23 mouse cellular contexts compared by ENCODE assay signal in the genomic region with DNA sequence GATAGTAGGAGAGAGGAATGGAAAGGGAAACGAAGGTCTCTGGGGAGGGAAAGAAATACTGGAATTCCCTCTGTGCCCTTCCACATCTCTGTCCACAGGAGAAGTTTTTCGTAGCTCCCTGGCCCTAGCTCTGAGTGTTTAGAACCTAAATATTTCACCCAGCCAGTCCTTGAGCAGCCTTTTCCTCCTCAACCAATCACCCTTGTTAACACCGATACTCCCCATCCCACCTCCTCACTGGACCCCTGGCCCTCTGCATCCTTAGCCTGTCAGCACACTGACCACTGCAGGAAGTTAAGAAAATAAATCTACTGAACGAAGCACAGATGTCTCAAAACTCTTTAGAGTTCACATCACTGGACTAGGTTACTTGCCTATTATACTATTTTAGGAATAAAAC. TPM values are rescaled to one million over a fixed set of nuclear protein-coding genes. Genes with fewer than 3 reads are reported as not detected.
DNase-seq lines count a peak whose midpoint lies in the region; ATAC-seq lines count a peak whose summit lies in the region.
"Had no signal": no experiment of that assay in that cellular context is flagged by ENCODE, and none has a peak within 500 bp of the region (broad histone marks: within the 10 kb centered on the region; RNA-seq: fewer than 3 reads in every experiment).

No protein-coding gene starts in this region.

- ATAC-seq in heart, embryonic 11.5 days (replicated peaks; ENCODE audit: insufficient number of reproducible peaks, low FRiP score, low TSS enrichment) = no peak
- peak; percentile 67; the same call in 1 of the 2 replicates for ATAC-seq in kidney, embryonic 16.5 days (ENCODE audit: low FRiP score, low TSS enrichment)
- ATAC-seq: activated CD4-positive, CD25-positive, alpha-beta regulatory T cell, adult 4 months; forebrain, embryonic 13.5 days; forebrain, embryonic 15.5 days; forebrain, postnatal 0 days had no signal

- DNase-seq in heart, adult 11 months = peak; percentile 87
- no peak for DNase-seq in kidney, adult 11 months
- DNase-seq in embryo, embryonic 10.5 days (ENCODE audit: low spot score) = peak; percentile 10
- DNase-seq in embryo, embryonic 11 days = peak; percentile 3
- DNase-seq in T-cell, adult 2 months (ENCODE audit: low spot score) = no peak
- DNase-seq: adrenal gland, adult 8-10 months; adrenal gland, postnatal 14 days; adrenal gland, postnatal 36 days; cerebellum, adult 11-12 months; cerebellum, adult 2 months; cerebellum, adult 9-10 months; cerebellum, postnatal 10 days; cerebellum, postnatal 25 days; forebrain, postnatal 0 days had no signal

- no peak overlapping the region for H3K9ac ChIP-seq in heart, embryonic 11.5 days (ENCODE audit: low read depth, low read length)
- H3K9ac ChIP-seq in kidney, embryonic 16.5 days (replicated peaks; ENCODE audit: low read length) = no peak overlapping the region
- H3K9ac ChIP-seq: embryonic facial prominence, embryonic 12.5 days; forebrain, embryonic 13.5 days; forebrain, embryonic 15.5 days; forebrain, postnatal 0 days had no signal

- no peaks in the 10 kb centered on the region for H3K4me1 ChIP-seq in heart, embryonic 11.5 days (ENCODE audit: control insufficient read depth, insufficient read depth, low read length)
- H3K4me1 ChIP-seq in kidney, embryonic 16.5 days (ENCODE audit: insufficient read depth, low read length) = no peaks in the 10 kb centered on the region
- H3K4me1 ChIP-seq: embryonic facial prominence, embryonic 10.5 days; embryonic facial prominence, embryonic 12.5 days; forebrain, embryonic 13.5 days; forebrain, embryonic 15.5 days had no signal

- H3K9me3 ChIP-seq in heart, embryonic 11.5 days (replicated peaks; ENCODE audit: control insufficient read depth, low read length) = no peaks in the 10 kb centered on the region
- H3K9me3 ChIP-seq in kidney, embryonic 16.5 days (ENCODE audit: low read length) = no peaks in the 10 kb centered on the region
- H3K9me3 ChIP-seq: embryonic facial prominence, embryonic 10.5 days; embryonic facial prominence, embryonic 12.5 days; forebrain, embryonic 13.5 days; forebrain, embryonic 15.5 days had no signal

- H3K27me3 ChIP-seq in heart, embryonic 11.5 days (ENCODE audit: control insufficient read depth, insufficient read depth, low read length) = no peaks in the 10 kb centered on the region
- no peaks in the 10 kb centered on the region for H3K27me3 ChIP-seq in kidney, embryonic 16.5 days (ENCODE audit: insufficient read depth, low read length)
- H3K27me3 ChIP-seq: embryonic facial prominence, embryonic 12.5 days; forebrain, embryonic 13.5 days; forebrain, embryonic 15.5 days had no signal

- H3K27ac ChIP-seq in heart, embryonic 11.5 days (ENCODE audit: low read depth, low read length) = no peak overlapping the region
- H3K27ac ChIP-seq in kidney, embryonic 16.5 days (ENCODE audit: low read length) = no peak overlapping the region
- H3K27ac ChIP-seq: embryonic facial prominence, embryonic 10.5 days; embryonic facial prominence, embryonic 12.5 days; forebrain, embryonic 13.5 days; forebrain, embryonic 15.5 days had no signal

- 59% methylated on average over 4 of the region's 4 CpGs for WGBS in heart, embryonic 11.5 days (ENCODE audit: insufficient replicate concordance)
- WGBS in kidney, embryonic 16.5 days = 42% methylated on average over 4 of the region's 4 CpGs

- H3K4me3 ChIP-seq in heart, embryonic 11.5 days (ENCODE audit: low read depth, low read length) = no peak overlapping the region
- no peak overlapping the region for H3K4me3 ChIP-seq in kidney, embryonic 16.5 days (ENCODE audit: low read length)
- H3K4me3 ChIP-seq: embryonic facial prominence, embryonic 10.5 days; embryonic facial prominence, embryonic 12.5 days; forebrain, embryonic 13.5 days; forebrain, embryonic 15.5 days had no signal

- H3K36me3 ChIP-seq in heart, embryonic 11.5 days (ENCODE audit: control insufficient read depth, insufficient read depth, low read length) = no peaks in the 10 kb centered on the region
- H3K36me3 ChIP-seq in kidney, embryonic 16.5 days (ENCODE audit: insufficient read depth, low read length) = no peaks in the 10 kb centered on the region
- H3K36me3 ChIP-seq: embryonic facial prominence, embryonic 10.5 days; embryonic facial prominence, embryonic 12.5 days; forebrain, embryonic 15.5 days had no signal

- no peak overlapping the region for H3K4me2 ChIP-seq in heart, embryonic 11.5 days
- no peak overlapping the region for H3K4me2 ChIP-seq in kidney, embryonic 16.5 days (replicated peaks; ENCODE audit: low read depth, low read length)
- H3K4me2 ChIP-seq: embryonic facial prominence, embryonic 12.5 days; forebrain, embryonic 13.5 days; forebrain, embryonic 15.5 days had no signal

RNA-seq across cellular contexts. Expression of gene Mthfsl, which starts 13.4 kb away (rescaled TPM):
- 21.0 and 22.9 TPM in 2 replicates for polyA plus RNA-seq in heart, embryonic 11.5 days (2014; fragmentation: Nextera tagmentation; extraction: Ambion mirVana)
- polyA plus RNA-seq in kidney, embryonic 16.5 days (2015; fragmentation: Nextera tagmentation; extraction: Ambion mirVana) = 37.9 and 50.8 TPM in 2 replicates

RNA-seq across cellular contexts. Expression of gene Bcl2a1d, which starts 25.0 kb away (rescaled TPM):
- polyA plus RNA-seq in heart, embryonic 11.5 days (2014; fragmentation: Nextera tagmentation; extraction: Ambion mirVana) = not detected in 2 replicates
- polyA plus RNA-seq in kidney, embryonic 16.5 days (2015; fragmentation: Nextera tagmentation; extraction: Ambion mirVana) = 0.35 and 0.67 TPM in 2 replicates
- polyA plus RNA-seq: cortical plate, adult 2 months; embryonic facial prominence, embryonic 10.5 days; embryonic facial prominence, embryonic 12.5 days; forebrain, embryonic 11.5 days; forebrain, embryonic 13.5 days; forebrain, embryonic 15.5 days; forebrain, postnatal 0 days had no signal

Comparison
In these comparisons a context has a peak if more than half of its experiments do, and no peak if none do; other contexts are left out.
1. DNase-seq: peak in heart, adult 11 months (single experiment), embryo, embryonic 10.5 days (single experiment) and embryo, embryonic 11 days (single experiment); none in kidney, adult 11 months (single experiment) and T-cell, adult 2 months (single experiment).